Mouse (Mus musculus) heart, adult 8-10 months (tissue): ENCODE data around the gene Cnr2. TPM values are rescaled to one million over a fixed set of nuclear protein-coding genes. Genes with fewer than 3 reads are reported as not detected.
A peak's percentile ranks its signal among the peaks of the same experiment; 100 is the strongest.

Source experiments
- DNase-seq: peaks from one replicate; pipeline ENCODE4 v3.0.0; 2022; ENCODE audit warnings: low spot score
- total RNA-seq, 4 experiments: library from RNA; stranded (reverse); gene quantifications; 2 replicates each; pipeline ENCODE4 v1.2.4; 2022

Gene Cnr2
- total RNA-seq, 4 experiments from 2014 or later = 0.22 to 0.57 (median 0.36) TPM

DNA sequence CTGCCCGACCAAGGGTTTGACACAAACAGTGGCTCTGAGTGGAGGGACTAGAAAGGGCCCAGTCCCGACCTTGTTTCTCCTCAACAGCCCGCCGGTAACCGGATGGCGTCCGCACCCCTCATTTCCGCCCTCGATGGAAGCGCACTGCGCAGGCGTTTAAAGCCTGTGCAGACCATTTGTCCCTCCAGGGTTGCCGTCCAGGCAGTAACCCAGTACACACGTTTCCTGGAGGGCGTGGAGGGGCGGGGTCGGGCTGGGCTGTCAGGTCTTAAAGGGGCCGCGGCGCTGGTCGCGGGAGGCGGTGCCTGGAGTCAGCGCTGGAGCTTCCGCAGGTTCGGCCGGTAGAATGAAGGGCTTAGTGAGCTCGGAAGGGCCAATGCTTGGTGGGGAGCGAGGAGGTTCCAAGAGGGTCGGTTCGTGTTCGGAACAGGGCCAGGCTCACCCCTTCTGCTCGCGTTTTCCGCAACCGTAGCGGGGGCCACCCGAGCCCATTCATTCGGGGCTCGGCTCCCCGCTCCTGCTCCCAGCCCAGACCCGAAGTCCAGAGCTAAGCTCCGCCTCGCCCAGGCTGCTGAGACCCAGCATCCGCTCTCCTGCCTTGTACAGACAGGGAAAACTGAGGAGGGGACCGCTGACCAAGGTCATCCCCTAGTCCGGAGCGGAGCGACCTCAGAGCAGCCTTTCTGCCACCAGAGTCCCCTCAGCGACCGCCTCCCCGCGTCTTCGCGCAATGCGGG lies 68.4 kb downstream of the Cnr2 start, which contains the start of gene Gale:
Gene Gale (plus strand): TSS at position 271 of the 737 bp plus-strand sequence.
- DNase-seq = peak; percentile 95

GRCm38 (mm10) chr4:135964426-135964825 lies 69.2 kb downstream of the Cnr2 start:
- DNase-seq = no peak

GRCm38 (mm10) chr4:135965113-135965512 lies 69.9 kb downstream of the Cnr2 start:
- no peak for DNase-seq

DNA sequence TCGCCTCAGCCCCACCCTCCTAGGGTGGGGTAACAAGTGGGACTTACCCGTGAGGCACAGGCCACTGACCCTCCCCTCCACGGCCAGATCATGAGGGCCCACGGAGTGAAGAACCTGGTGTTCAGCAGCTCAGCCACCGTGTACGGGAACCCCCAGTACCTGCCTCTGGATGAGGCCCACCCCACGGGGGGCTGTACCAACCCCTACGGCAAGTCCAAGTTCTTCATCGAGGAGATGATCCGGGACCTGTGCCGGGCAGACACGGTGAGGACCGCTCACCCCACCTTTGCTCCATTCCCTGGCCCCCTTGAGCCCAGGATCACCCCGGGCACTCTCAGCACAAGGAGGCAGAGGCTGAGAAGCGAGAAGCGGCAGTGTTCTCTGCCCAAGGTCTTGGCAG lies 71.1 kb downstream of the Cnr2 start:
- no peak for DNase-seq

- DNase-seq = no peak
Measured at GRCm38 (mm10) chr4:135967086-135967760, 72.0 kb downstream of the Cnr2 start.

- DNase-seq = no peak
Measured at GRCm38 (mm10) chr4:135968271-135968869, 73.2 kb downstream of the Cnr2 start.

DNA sequence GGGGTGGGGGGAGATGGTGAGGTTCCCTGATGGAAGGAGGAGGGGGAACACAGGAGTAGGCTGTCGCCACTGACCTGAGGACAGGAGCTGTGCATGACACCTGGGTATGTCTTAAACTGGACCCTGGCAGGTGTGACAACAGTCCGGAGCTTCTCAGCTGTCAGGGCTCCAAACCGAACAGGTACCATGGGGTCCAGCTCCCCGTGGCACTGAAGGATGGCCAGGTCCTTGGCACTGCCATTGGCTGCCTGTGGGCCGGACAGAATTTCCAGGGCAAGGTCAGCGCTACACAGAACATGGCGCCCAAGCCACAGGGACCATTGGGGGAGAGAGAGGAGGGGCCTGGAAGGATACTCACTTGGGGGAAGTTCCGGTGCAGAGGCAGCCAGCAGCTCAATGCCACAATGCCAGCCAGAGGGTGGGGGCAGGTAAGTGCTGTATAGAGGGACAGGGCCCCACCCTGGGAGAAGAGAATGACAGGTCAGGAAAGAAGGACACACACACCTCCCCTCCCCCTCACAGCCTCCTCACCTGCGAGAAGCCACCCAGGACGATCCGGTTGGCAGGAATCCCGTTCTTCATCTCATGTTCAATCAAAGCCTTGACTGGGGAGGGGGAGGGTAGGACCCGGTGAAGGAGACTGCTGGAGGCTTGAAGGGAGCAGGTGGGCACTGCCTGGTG lies 74.0 kb downstream of the Cnr2 start:
- DNase-seq = no peak

Other genes with a start within 250 kb of the Cnr2 start
- gene Ifnlr1, start 209.1 kb upstream of the Cnr2 start, total RNA-seq = 1 to 10 TPM; 2.0 to 3.3 (median 2.6) TPM
- gene Il22ra1, start 167.2 kb upstream of the Cnr2 start, total RNA-seq = under 1 TPM; 0.35 to 0.59 (median 0.39) TPM
- 1 to 10 TPM in 3 of 4 experiments, under 1 TPM in 1; 0.84 to 2.7 (median 1.6) TPM for gene Myom3, start 135.7 kb upstream of the Cnr2 start, total RNA-seq
- 10 to 100 TPM; 33.2 to 42.3 (median 37.9) TPM for gene Srsf10, start 39.6 kb upstream of the Cnr2 start, total RNA-seq
- 10 to 100 TPM; 51.2 to 75.7 (median 66.5) TPM for gene Pnrc2, start 21.5 kb upstream of the Cnr2 start, total RNA-seq
- gene Fuca1, start 25.3 kb downstream of the Cnr2 start, total RNA-seq = 10 to 100 TPM; 29.8 to 40.8 (median 34.6) TPM
- gene Hmgcl, start 51.1 kb downstream of the Cnr2 start, total RNA-seq = 10 to 100 TPM; 83.3 to 91.3 (median 85.0) TPM
- 1 to 10 TPM; 1.2 to 3.2 (median 1.6) TPM for gene Gale, start 68.3 kb downstream of the Cnr2 start, total RNA-seq
- 10 to 100 TPM; 32.5 to 38.4 (median 35.9) TPM for gene Lypla2, start 77.2 kb downstream of the Cnr2 start, total RNA-seq
- gene Pithd1, start 91.9 kb downstream of the Cnr2 start, total RNA-seq = 10 to 100 TPM; 20.8 to 23.4 (median 21.6) TPM
- gene Eloa, start 126.4 kb downstream of the Cnr2 start, total RNA-seq = 10 to 100 TPM; 32.2 to 33.9 (median 33.1) TPM
- 100 to 1,000 TPM; 238 to 318 (median 274) TPM for gene Rpl11, start 158.0 kb downstream of the Cnr2 start, total RNA-seq
- gene Id3, start 248.1 kb downstream of the Cnr2 start, total RNA-seq = 10 to 100 TPM; 41.4 to 71.3 (median 61.6) TPM